Mouse (Mus musculus): ENCODE results near the gene Bpifa3. TPM values are rescaled to one million over a fixed set of nuclear protein-coding genes. Genes with fewer than 3 reads are reported as not detected.
"Not testable (repeated sequence)": the region's sequence is repeated elsewhere in the genome, so short reads cannot be mapped to it uniquely, and the experiment has no call there.

The Bpifa3 gene
- not detected in 2 replicates for polyA plus RNA-seq (2015; fragmentation: Nextera tagmentation; extraction: Ambion mirVana)

GRCm38 (mm10) chr2:154130120-154130519 is at the start of gene Bpifa3:
TSS of gene Bpifa3 (plus strand) at chr2:154130336.
- H3K36me3 ChIP-seq = no peaks in the 10 kb centered on the region
- no peaks in the 10 kb centered on the region for H3K9me3 ChIP-seq
- no peak within 1 kb of the TSS for H3K9ac ChIP-seq
- H3K4me3 ChIP-seq = no peak within 1 kb of the TSS
- H3K27me3 ChIP-seq = no peaks in the 10 kb centered on the region
- WGBS = 54% methylated on average over 2 of the region's 2 CpGs
- ATAC-seq (ENCODE audit: insufficient number of reproducible peaks, low FRiP score, low TSS enrichment, low read depth) = no peak
- H3K27ac ChIP-seq = no peak within 1 kb of the TSS
- H3K4me1 ChIP-seq = no peaks in the 10 kb centered on the region
- no peak within 1 kb of the TSS for H3K4me2 ChIP-seq

- H3K4me2 ChIP-seq = no peak overlapping the region
- H3K27ac ChIP-seq = no peak overlapping the region
- WGBS = 46% methylated on average over 1 of the region's 1 CpGs
- H3K27me3 ChIP-seq = no peaks in the 10 kb centered on the region
- H3K4me3 ChIP-seq = no peak overlapping the region
- no peak for ATAC-seq (ENCODE audit: insufficient number of reproducible peaks, low FRiP score, low TSS enrichment, low read depth)
- no peak overlapping the region for H3K9ac ChIP-seq
- H3K36me3 ChIP-seq = no peaks in the 10 kb centered on the region
- H3K9me3 ChIP-seq = no peaks in the 10 kb centered on the region
- no peaks in the 10 kb centered on the region for H3K4me1 ChIP-seq
Observed at GRCm38 (mm10) chr2:154097734-154098133, 32.4 kb upstream of the Bpifa3 start.

GRCm38 (mm10) chr2:154117381-154117780 is 12.8 kb upstream of the Bpifa3 start:
- ATAC-seq (ENCODE audit: insufficient number of reproducible peaks, low FRiP score, low TSS enrichment, low read depth) = no peak
- no peak overlapping the region for H3K4me2 ChIP-seq
- H3K4me3 ChIP-seq = no peak overlapping the region
- no peaks in the 10 kb centered on the region for H3K4me1 ChIP-seq
- 74% methylated on average over 3 of the region's 3 CpGs for WGBS
- H3K36me3 ChIP-seq = no peaks in the 10 kb centered on the region
- no peaks in the 10 kb centered on the region for H3K27me3 ChIP-seq
- H3K9ac ChIP-seq = no peak overlapping the region
- H3K27ac ChIP-seq = no peak overlapping the region
- H3K9me3 ChIP-seq = no peaks in the 10 kb centered on the region

- Histone ChIP-seq H3K9me3 (no peaks in the 10 kb centered on the region), H3K36me3 (no peaks in the 10 kb centered on the region), H3K4me2 (no peak within 1 kb of the TSS), H3K27ac (no peak within 1 kb of the TSS), H3K27me3 (no peaks in the 10 kb centered on the region), H3K9ac (no peak within 1 kb of the TSS), H3K4me1 (no peaks in the 10 kb centered on the region), H3K4me3 (no peak within 1 kb of the TSS)
- WGBS = 82% methylated on average over 4 of the region's 4 CpGs
- ATAC-seq (ENCODE audit: insufficient number of reproducible peaks, low FRiP score, low TSS enrichment, low read depth) = no peak
Observed at GRCm38 (mm10) chr2:154142580-154142979, 12.4 kb downstream of the Bpifa3 start, which contains the start of gene Bpifa1. TSS of gene Bpifa1 (plus strand) at chr2:154142880.

GRCm38 (mm10) chr2:154143735-154144134 is 13.6 kb downstream of the Bpifa3 start:
- Histone ChIP-seq H3K4me3 (no peak overlapping the region), H3K27me3 (no peaks in the 10 kb centered on the region), H3K4me2 (no peak overlapping the region), H3K36me3 (no peaks in the 10 kb centered on the region), H3K4me1 (no peaks in the 10 kb centered on the region), H3K27ac (no peak overlapping the region), H3K9me3 (no peaks in the 10 kb centered on the region), H3K9ac (no peak overlapping the region)
- WGBS = 49% methylated on average over 3 of the region's 3 CpGs
- no peak for ATAC-seq (ENCODE audit: insufficient number of reproducible peaks, low FRiP score, low TSS enrichment, low read depth)

GRCm38 (mm10) chr2:154147496-154147895 is 17.4 kb downstream of the Bpifa3 start:
- Histone ChIP-seq H3K4me3 (no peak overlapping the region), H3K4me1 (no peaks in the 10 kb centered on the region), H3K9ac (no peak overlapping the region), H3K9me3 (no peaks in the 10 kb centered on the region), H3K4me2 (no peak overlapping the region), H3K27ac (no peak overlapping the region), H3K36me3 (no peaks in the 10 kb centered on the region), H3K27me3 (no peaks in the 10 kb centered on the region)
- WGBS = 76% methylated on average over 4 of the region's 4 CpGs
- no peak for ATAC-seq (ENCODE audit: insufficient number of reproducible peaks, low FRiP score, low TSS enrichment, low read depth)

GRCm38 (mm10) chr2:154158433-154158832 is 28.3 kb downstream of the Bpifa3 start:
- no peak for ATAC-seq (ENCODE audit: insufficient number of reproducible peaks, low FRiP score, low TSS enrichment, low read depth)

GRCm38 (mm10) chr2:154162307-154162706 is 32.2 kb downstream of the Bpifa3 start, which contains the start of gene Bpifa5:
TSS of gene Bpifa5 (plus strand) at chr2:154162607.
- Histone ChIP-seq H3K4me1 (no peaks in the 10 kb centered on the region), H3K27ac (no peak within 1 kb of the TSS), H3K27me3 (no peaks in the 10 kb centered on the region), H3K36me3 (no peaks in the 10 kb centered on the region), H3K4me3 (no peak within 1 kb of the TSS), H3K4me2 (no peak within 1 kb of the TSS), H3K9ac (no peak within 1 kb of the TSS), H3K9me3 (no peaks in the 10 kb centered on the region)
- no peak for ATAC-seq (ENCODE audit: insufficient number of reproducible peaks, low FRiP score, low TSS enrichment, low read depth)
- 77% methylated on average over 8 of the region's 8 CpGs for WGBS

More at GRCm38 (mm10) chr2:154158433-154158832, 28.3 kb downstream of the Bpifa3 start:
- Histone ChIP-seq H3K4me1 (no peaks in the 10 kb centered on the region), H3K27ac (no peak overlapping the region), H3K27me3 (no peaks in the 10 kb centered on the region), H3K4me3 (no peak overlapping the region), H3K9me3 (no peaks in the 10 kb centered on the region), H3K4me2 (no peak overlapping the region), H3K9ac (no peak overlapping the region), H3K36me3 (no peaks in the 10 kb centered on the region)
- WGBS = 31% methylated on average over 3 of the region's 3 CpGs

GRCm38 (mm10) chr2:154163306-154163705 is 33.2 kb downstream of the Bpifa3 start:
- H3K27ac ChIP-seq = no peak overlapping the region
- no peaks in the 10 kb centered on the region for H3K27me3 ChIP-seq
- no peaks in the 10 kb centered on the region for H3K4me1 ChIP-seq
- no peak for ATAC-seq (ENCODE audit: insufficient number of reproducible peaks, low FRiP score, low TSS enrichment, low read depth)
- no peak overlapping the region for H3K4me2 ChIP-seq
- no peak overlapping the region for H3K9ac ChIP-seq
- H3K9me3 ChIP-seq = no peaks in the 10 kb centered on the region
- no peaks in the 10 kb centered on the region for H3K36me3 ChIP-seq
- WGBS = 87% methylated on average over 5 of the region's 5 CpGs
- no peak overlapping the region for H3K4me3 ChIP-seq

- H3K9me3 ChIP-seq = no peaks in the 10 kb centered on the region
- H3K27me3 ChIP-seq = no peaks in the 10 kb centered on the region
- no peak overlapping the region for H3K4me3 ChIP-seq
- H3K9ac ChIP-seq = no peak overlapping the region
- H3K36me3 ChIP-seq = no peaks in the 10 kb centered on the region
- WGBS = 72% methylated on average over 3 of the region's 3 CpGs
- H3K27ac ChIP-seq = no peak overlapping the region
- no peak for ATAC-seq (ENCODE audit: insufficient number of reproducible peaks, low FRiP score, low TSS enrichment, low read depth)
- H3K4me1 ChIP-seq = no peaks in the 10 kb centered on the region
- H3K4me2 ChIP-seq = no peak overlapping the region
Observed at GRCm38 (mm10) chr2:154169172-154169571, 39.0 kb downstream of the Bpifa3 start.

GRCm38 (mm10) chr2:154171621-154172020 is 41.5 kb downstream of the Bpifa3 start:
- no peaks in the 10 kb centered on the region for H3K27me3 ChIP-seq
- no peak for ATAC-seq (ENCODE audit: insufficient number of reproducible peaks, low FRiP score, low TSS enrichment, low read depth)

GRCm38 (mm10) chr2:154173313-154173712 is 43.2 kb downstream of the Bpifa3 start:
- no peaks in the 10 kb centered on the region for H3K4me1 ChIP-seq
- no peaks in the 10 kb centered on the region for H3K36me3 ChIP-seq
- no peak overlapping the region for H3K4me2 ChIP-seq
- H3K4me3 ChIP-seq = no peak overlapping the region
- no peaks in the 10 kb centered on the region for H3K27me3 ChIP-seq
- H3K27ac ChIP-seq = no peak overlapping the region
- 43% methylated on average over 1 of the region's 1 CpGs for WGBS
- ATAC-seq (ENCODE audit: insufficient number of reproducible peaks, low FRiP score, low TSS enrichment, low read depth) = no peak
- H3K9me3 ChIP-seq = no peaks in the 10 kb centered on the region
- no peak overlapping the region for H3K9ac ChIP-seq

More at GRCm38 (mm10) chr2:154171621-154172020, 41.5 kb downstream of the Bpifa3 start:
- Histone ChIP-seq H3K4me1 (no peaks in the 10 kb centered on the region), H3K4me3 (no peak overlapping the region), H3K4me2 (no peak overlapping the region), H3K9ac (no peak overlapping the region), H3K9me3 (no peaks in the 10 kb centered on the region), H3K36me3 (no peaks in the 10 kb centered on the region), H3K27ac (no peak overlapping the region)
- WGBS = 66% methylated on average over 6 of the region's 6 CpGs

- H3K4me2 ChIP-seq; H3K9me3 ChIP-seq; H3K27ac ChIP-seq; H3K36me3 ChIP-seq; H3K9ac ChIP-seq; ATAC-seq (ENCODE audit: insufficient number of reproducible peaks, low FRiP score, low TSS enrichment, low read depth); H3K27me3 ChIP-seq; H3K4me3 ChIP-seq; H3K4me1 ChIP-seq: not testable (repeated sequence)
- WGBS = 76% methylated on average over 7 of the region's 7 CpGs
Observed at GRCm38 (mm10) chr2:154181900-154182299, 51.8 kb downstream of the Bpifa3 start.
